Mouse (Mus musculus) heart, postnatal 36 days (tissue): ENCODE results near the gene Dexi. TPM values are rescaled to one million over a fixed set of nuclear protein-coding genes. Genes with fewer than 3 reads are reported as not detected.

Source experiments
- DNase-seq, 2 experiments: peaks; one replicate each; pipeline ENCODE4 v3.0.0; 2021 to 2022
- intact Hi-C: fragments of 180-260 bp; cut with DNase I; formaldehyde crosslinking; loops from one replicate; pipeline ENCODE4 v1.15.1; 2025
- total RNA-seq, 2 experiments: library from RNA; stranded (reverse); gene quantifications; 2 replicates each; pipeline ENCODE4 v1.2.3; 2021

The Dexi gene
- total RNA-seq, 2 experiments from 2014 or later, result 37.1 to 37.6 TPM

GRCm38 (mm10) chr16:10465011-10465681 is 77.7 kb downstream of the Dexi start:
- DNase-seq, result no peak
- intact Hi-C loops, result no loop called here

DNA sequence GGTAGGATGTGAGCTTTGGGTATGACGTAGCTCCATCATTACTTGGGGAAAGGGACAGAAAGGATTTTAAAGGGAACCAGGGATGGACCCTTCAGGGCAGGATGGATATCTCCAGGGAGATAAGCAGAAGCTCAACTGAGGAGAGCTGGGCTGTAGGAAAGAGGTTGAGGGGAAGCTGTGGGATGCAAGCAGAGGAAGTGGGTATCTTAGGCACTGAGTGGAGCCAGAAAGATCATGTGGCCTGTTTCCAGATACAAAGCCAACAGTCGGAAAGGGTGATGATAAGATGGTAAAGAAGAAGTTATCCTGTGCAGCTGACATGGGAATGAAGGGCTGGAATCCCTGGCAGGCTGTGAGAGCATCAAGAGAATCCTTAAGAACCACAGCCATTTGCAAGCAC is 81.7 kb downstream of the Dexi start:
- intact Hi-C loops, result no loop called here
- no peak for DNase-seq

GRCm38 (mm10) chr16:10460188-10460587 is 82.7 kb downstream of the Dexi start:
- DNase-seq, result no peak
- intact Hi-C loops, result no loop called here

- intact Hi-C loops, result no loop called here
- DNase-seq, result no peak
These were observed 88.3 kb downstream of the Dexi start for GRCm38 (mm10) chr16:10454583-10454974.

DNA sequence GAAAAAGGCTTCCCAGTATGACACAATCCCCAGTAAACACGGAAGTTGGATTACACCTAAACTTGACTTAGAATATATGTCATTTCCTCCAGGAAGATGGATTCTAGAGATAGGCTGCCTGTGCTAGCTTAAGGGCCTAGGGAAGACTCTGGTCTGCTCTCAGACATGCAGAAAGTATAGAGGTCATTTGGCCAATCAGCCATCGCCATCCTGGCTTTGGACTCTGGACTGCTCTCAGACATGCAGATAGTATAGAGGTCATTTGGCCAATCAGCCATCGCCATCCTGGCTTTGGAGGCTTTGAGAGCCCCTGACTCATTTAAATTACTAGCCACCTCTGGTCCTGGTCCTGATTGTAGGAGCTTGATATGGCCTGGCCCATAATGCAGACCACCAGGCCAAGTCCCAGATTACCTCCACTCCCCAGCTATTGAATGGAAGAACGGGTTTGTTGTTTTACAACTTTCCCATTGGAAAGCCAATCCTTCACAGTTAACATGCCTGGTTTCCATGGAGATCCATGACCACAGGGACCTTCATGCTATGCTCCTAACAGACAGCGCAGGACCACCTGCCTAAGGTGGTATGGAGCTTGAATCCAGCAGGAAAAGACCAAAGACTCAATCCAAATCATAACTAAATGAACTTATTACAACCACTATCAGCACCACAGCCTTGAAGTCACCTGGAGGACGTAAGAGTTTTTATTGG is 88.8 kb downstream of the Dexi start:
- intact Hi-C loops, result no loop called here
- DNase-seq, result no peak

Other genes starting within 250 kb of the Dexi start
- 10 to 100 TPM; 42.0 to 49.2 TPM for gene Emp2, start 229.1 kb downstream of the Dexi start, total RNA-seq
- not detected for gene Tekt5, start 147.6 kb downstream of the Dexi start, total RNA-seq
- gene Nubp1, start 131.1 kb downstream of the Dexi start, total RNA-seq, result 1 to 10 TPM; 8.9 to 9.0 TPM
- gene Tvp23a, start 95.7 kb downstream of the Dexi start, total RNA-seq, result under 1 TPM; 0.19 to 0.43 TPM
- gene Ciita, start 63.0 kb downstream of the Dexi start, total RNA-seq, result 1 to 10 TPM in 1 of 2 experiments, under 1 TPM in 1; 0.72 to 1.2 TPM
- gene Clec16a, start 2.3 kb upstream of the Dexi start, total RNA-seq, result 10 to 100 TPM; 52.8 TPM
- gene Socs1, start 242.5 kb upstream of the Dexi start, total RNA-seq, result under 1 TPM; 0.33 to 0.49 TPM
- not detected for gene Tnp2, start 245.6 kb upstream of the Dexi start, total RNA-seq
- not detected for gene Prm3, start 247.9 kb upstream of the Dexi start, total RNA-seq